Mouse (Mus musculus) adrenal gland, adult (tissue): ENCODE results near the gene Tnnc2.
A peak's percentile ranks its signal among the peaks of the same experiment; 100 is the strongest.

Source experiments
- DNase-seq, 2 experiments: peaks; one replicate each; pipeline ENCODE4 v3.0.0; 2022 to 2023; ENCODE audit warnings: low spot score in 1 of 2; ENCODE audit not compliant: inconsistent age in 2 of 2

Gene Tnnc2

GRCm38 (mm10) chr2:164745843-164746479 lies 33.8 kb downstream of the Tnnc2 start, which contains the start of the genes Wfdc3 and Dnttip1:
Gene Wfdc3, minus strand, starts transcription at chr2:164745931.
Gene Dnttip1, plus strand, starts transcription at chr2:164745983.
- peak; percentile 95 to 98 for DNase-seq

GRCm38 (mm10) chr2:164744987-164745386 lies 34.8 kb downstream of the Tnnc2 start:
- DNase-seq = no peak

GRCm38 (mm10) chr2:164739876-164740275 lies 39.9 kb downstream of the Tnnc2 start:
- no peak for DNase-seq

- no peak for DNase-seq
Observed at GRCm38 (mm10) chr2:164737377-164738090, 42.2 kb downstream of the Tnnc2 start.

GRCm38 (mm10) chr2:164735446-164735845 lies 44.3 kb downstream of the Tnnc2 start:
- no peak for DNase-seq

- DNase-seq = no peak
Observed at GRCm38 (mm10) chr2:164734839-164735238, 44.9 kb downstream of the Tnnc2 start.

GRCm38 (mm10) chr2:164733259-164733658 lies 46.5 kb downstream of the Tnnc2 start:
- DNase-seq = no peak

GRCm38 (mm10) chr2:164731719-164732118 lies 48.0 kb downstream of the Tnnc2 start:
- DNase-seq = no peak
